Mouse (Mus musculus): ENCODE data around the gene Fgf3. TPM values are rescaled to one million over a fixed set of nuclear protein-coding genes. Genes with fewer than 3 reads are reported as not detected.

Fgf3 gene
- polyA plus RNA-seq, 1 experiment from 2014 or later: 0.47 TPM

DNA sequence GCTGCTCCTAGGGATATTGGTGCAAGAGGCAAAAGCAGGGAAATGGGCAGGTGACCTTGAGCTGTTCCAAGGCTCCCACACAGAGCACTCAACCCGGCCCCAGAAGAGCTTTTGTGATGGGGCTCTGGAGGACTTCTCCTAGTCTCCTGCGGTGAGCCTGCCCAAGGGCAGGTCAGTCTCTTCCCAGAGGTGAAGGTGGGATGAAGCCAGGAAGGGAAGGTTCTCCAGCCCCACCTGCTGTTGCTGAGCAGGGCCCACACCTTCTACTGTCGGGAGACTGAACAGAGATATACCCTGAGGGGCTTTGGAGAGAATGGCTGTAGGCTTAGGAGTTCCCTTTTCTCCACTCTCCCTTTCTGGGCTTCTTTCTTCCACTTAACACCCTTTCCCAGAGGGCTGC, 13.4 kb downstream of the Fgf3 start:
- Histone ChIP-seq H3K27me3 (ENCODE audit: control insufficient read depth, insufficient read depth, low read length) (no peaks in the 10 kb centered on the region), H3K4me2 (replicated peaks; ENCODE audit: low read depth) (no peak overlapping the region), H3K9me3 (ENCODE audit: control insufficient read depth, low read length) (no peaks in the 10 kb centered on the region), H3K27ac (replicated peaks) (no peak overlapping the region), H3K4me3 (ENCODE audit: low read depth, low read length) (no peak overlapping the region), H3K4me1 (replicated peaks; ENCODE audit: control insufficient read depth, insufficient read depth) (no peaks in the 10 kb centered on the region), H3K36me3 (ENCODE audit: control insufficient read depth, insufficient read depth, low read length) (no peaks in the 10 kb centered on the region), H3K9ac (ENCODE audit: low read length) (no peak overlapping the region)
- DNase-seq (ENCODE audit: low spot score) (no peak), ATAC-seq (ENCODE audit: low FRiP score, low TSS enrichment) (peak; percentile 6; the same call in 1 of the 2 replicates)
- TF ChIP-seq EP300 (optimal IDR thresholded peaks at IDR 0.05) (no peak), CTCF (IDR thresholded peaks at IDR 0.05; ENCODE audit: low read depth) (no peak)
- WGBS: 60% methylated on average over 3 of the region's 3 CpGs

DNA sequence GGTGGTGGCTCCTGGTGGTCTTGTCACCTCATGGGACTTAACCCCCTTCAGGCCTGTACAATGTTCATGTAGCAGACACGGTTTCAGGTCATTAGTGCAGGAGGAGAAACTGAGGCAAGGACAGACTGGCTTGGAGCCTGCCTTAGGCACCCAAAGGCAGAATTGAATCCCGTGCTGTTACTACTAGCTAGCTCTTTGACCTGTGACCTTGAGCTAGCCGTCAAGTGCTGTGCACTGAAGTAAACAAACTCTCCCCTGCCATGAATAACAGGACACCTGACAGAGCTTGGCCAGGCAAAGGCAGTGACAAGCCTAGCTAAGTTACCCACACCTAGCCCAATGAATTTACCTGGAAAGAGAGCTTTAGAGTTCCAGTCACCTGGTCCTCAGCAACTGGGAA, 17.1 kb downstream of the Fgf3 start:
- DNase-seq (ENCODE audit: low spot score) (no peak), ATAC-seq (ENCODE audit: low FRiP score, low TSS enrichment) (no peak)
- Histone ChIP-seq H3K9ac (ENCODE audit: low read length) (no peak overlapping the region), H3K27ac (replicated peaks) (no peak overlapping the region), H3K27me3 (ENCODE audit: control insufficient read depth, insufficient read depth, low read length) (no peaks in the 10 kb centered on the region; the same call in 1 of the 2 replicates), H3K4me1 (replicated peaks; ENCODE audit: control insufficient read depth, insufficient read depth) (no peaks in the 10 kb centered on the region), H3K9me3 (ENCODE audit: control insufficient read depth, low read length) (no peaks in the 10 kb centered on the region), H3K36me3 (ENCODE audit: control insufficient read depth, insufficient read depth, low read length) (no peaks in the 10 kb centered on the region), H3K4me3 (ENCODE audit: low read depth, low read length) (no peak overlapping the region), H3K4me2 (replicated peaks; ENCODE audit: low read depth) (no peak overlapping the region)
- TF ChIP-seq CTCF (IDR thresholded peaks at IDR 0.05; ENCODE audit: low read depth) (no peak), EP300 (optimal IDR thresholded peaks at IDR 0.05) (no peak)
- 34% methylated on average over 3 of the region's 3 CpGs for WGBS

DNA sequence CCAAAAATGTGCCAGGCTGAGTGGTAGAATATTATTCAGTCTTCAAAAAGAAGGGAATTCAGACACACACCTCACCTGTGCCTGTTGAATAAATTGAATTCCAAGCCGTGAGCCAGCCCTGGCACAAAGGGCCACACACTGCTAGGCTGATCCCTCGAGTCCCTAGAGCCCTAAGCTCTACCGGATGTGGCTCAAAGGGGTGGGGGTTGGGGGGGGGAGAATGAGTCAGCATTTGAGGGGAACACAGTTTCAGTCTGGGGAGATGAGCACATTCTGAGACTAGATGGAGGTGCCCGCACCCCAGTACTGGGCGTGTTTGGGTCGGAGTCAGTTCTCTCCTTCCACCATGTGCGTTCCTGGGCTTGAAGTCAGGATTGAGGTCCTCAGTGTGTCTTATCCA, 19.3 kb downstream of the Fgf3 start:
- H3K9ac ChIP-seq (ENCODE audit: low read length): no peak overlapping the region
- no peaks in the 10 kb centered on the region for H3K9me3 ChIP-seq (ENCODE audit: control insufficient read depth, low read length)
- no peak overlapping the region for H3K27ac ChIP-seq (replicated peaks)
- WGBS: 80% methylated on average over 7 of the region's 7 CpGs
- no peak overlapping the region for H3K4me2 ChIP-seq (replicated peaks; ENCODE audit: low read depth)
- H3K4me3 ChIP-seq (ENCODE audit: low read depth, low read length): no peak overlapping the region
- no peaks in the 10 kb centered on the region for H3K4me1 ChIP-seq (replicated peaks; ENCODE audit: control insufficient read depth, insufficient read depth)
- no peaks in the 10 kb centered on the region for H3K36me3 ChIP-seq (ENCODE audit: control insufficient read depth, insufficient read depth, low read length)
- DNase-seq (ENCODE audit: low spot score) (no peak), ATAC-seq (ENCODE audit: low FRiP score, low TSS enrichment) (no peak)
- H3K27me3 ChIP-seq (ENCODE audit: control insufficient read depth, insufficient read depth, low read length): peaks cover 11% of the 10 kb centered on the region; the same call in 1 of the 2 replicates
- TF ChIP-seq CTCF (IDR thresholded peaks at IDR 0.05; ENCODE audit: low read depth) (no peak), EP300 (optimal IDR thresholded peaks at IDR 0.05) (no peak)

DNA sequence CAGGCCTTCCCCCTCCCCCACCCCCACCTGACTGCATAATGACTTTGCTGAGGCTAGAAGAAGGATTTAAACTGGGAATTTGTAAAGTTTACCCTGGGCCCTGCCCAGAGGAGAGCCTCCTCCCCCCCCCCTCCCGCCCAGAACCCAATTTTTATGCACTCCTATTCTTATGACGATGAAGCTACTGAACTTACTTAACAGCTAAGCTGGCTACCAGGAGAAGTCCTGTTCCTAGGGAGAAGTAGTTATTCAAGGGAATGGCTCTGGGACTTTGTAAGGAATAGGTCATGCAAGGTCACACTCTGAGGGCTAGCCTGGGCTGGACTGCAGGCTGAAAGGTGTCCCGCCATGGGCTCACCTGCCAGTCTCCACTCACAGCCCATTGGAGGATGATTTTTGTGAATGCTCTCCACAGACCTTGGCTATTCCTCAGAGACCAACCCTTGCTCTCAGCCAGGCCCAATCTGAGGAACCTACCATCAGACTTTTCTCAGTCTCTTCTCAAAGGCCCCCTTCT, 20.0 kb downstream of the Fgf3 start:
- peaks cover 11% of the 10 kb centered on the region; the same call in 1 of the 2 replicates for H3K27me3 ChIP-seq (ENCODE audit: control insufficient read depth, insufficient read depth, low read length)
- no peak overlapping the region for H3K4me3 ChIP-seq (ENCODE audit: low read depth, low read length)
- no peak overlapping the region for H3K4me2 ChIP-seq (replicated peaks; ENCODE audit: low read depth)
- no peak for TF ChIP-seq CTCF (IDR thresholded peaks at IDR 0.05; ENCODE audit: low read depth)
- TF ChIP-seq EP300 (optimal IDR thresholded peaks at IDR 0.05): no peak
- no peak overlapping the region for H3K9ac ChIP-seq (ENCODE audit: low read length)
- WGBS: 69% methylated on average over 3 of the region's 3 CpGs
- DNase-seq (ENCODE audit: low spot score) (no peak), ATAC-seq (ENCODE audit: low FRiP score, low TSS enrichment) (no peak)
- no peak overlapping the region for H3K27ac ChIP-seq (replicated peaks)
- no peaks in the 10 kb centered on the region for H3K9me3 ChIP-seq (ENCODE audit: control insufficient read depth, low read length)
- H3K36me3 ChIP-seq (ENCODE audit: control insufficient read depth, insufficient read depth, low read length): no peaks in the 10 kb centered on the region
- no peaks in the 10 kb centered on the region for H3K4me1 ChIP-seq (replicated peaks; ENCODE audit: control insufficient read depth, insufficient read depth)

DNA sequence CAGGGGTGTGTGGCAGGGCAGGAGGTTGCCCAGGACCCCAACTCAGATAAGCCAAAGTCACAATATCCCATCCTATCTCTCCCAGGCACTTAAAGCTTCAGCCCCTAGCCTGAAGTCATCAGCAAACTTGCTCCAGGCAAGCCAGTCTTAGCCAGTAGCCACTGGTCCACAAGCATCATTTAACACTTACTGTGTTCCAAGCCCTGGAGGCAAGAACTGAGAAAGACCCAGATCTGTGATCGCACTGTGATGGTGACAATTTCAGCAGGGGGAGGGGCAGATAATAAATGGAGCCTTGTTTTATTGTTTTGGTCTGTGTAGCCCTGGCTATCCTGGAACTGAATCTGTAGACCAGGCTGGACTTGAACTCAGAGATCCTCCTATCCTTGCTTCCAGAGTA, 20.8 kb downstream of the Fgf3 start:
- Histone ChIP-seq H3K36me3 (ENCODE audit: control insufficient read depth, insufficient read depth, low read length) (no peaks in the 10 kb centered on the region), H3K4me2 (replicated peaks; ENCODE audit: low read depth) (no peak overlapping the region), H3K4me3 (ENCODE audit: low read depth, low read length) (no peak overlapping the region), H3K27ac (replicated peaks) (no peak overlapping the region), H3K4me1 (replicated peaks; ENCODE audit: control insufficient read depth, insufficient read depth) (no peaks in the 10 kb centered on the region), H3K27me3 (ENCODE audit: control insufficient read depth, insufficient read depth, low read length) (peaks cover 11% of the 10 kb centered on the region; the same call in 1 of the 2 replicates), H3K9me3 (ENCODE audit: control insufficient read depth, low read length) (no peaks in the 10 kb centered on the region), H3K9ac (ENCODE audit: low read length) (no peak overlapping the region)
- WGBS: 87% methylated on average over 1 of the region's 1 CpGs
- TF ChIP-seq EP300 (optimal IDR thresholded peaks at IDR 0.05): no peak
- TF ChIP-seq CTCF (IDR thresholded peaks at IDR 0.05; ENCODE audit: low read depth): no peak
- DNase-seq (ENCODE audit: low spot score) (no peak), ATAC-seq (ENCODE audit: low FRiP score, low TSS enrichment) (no peak)

DNA sequence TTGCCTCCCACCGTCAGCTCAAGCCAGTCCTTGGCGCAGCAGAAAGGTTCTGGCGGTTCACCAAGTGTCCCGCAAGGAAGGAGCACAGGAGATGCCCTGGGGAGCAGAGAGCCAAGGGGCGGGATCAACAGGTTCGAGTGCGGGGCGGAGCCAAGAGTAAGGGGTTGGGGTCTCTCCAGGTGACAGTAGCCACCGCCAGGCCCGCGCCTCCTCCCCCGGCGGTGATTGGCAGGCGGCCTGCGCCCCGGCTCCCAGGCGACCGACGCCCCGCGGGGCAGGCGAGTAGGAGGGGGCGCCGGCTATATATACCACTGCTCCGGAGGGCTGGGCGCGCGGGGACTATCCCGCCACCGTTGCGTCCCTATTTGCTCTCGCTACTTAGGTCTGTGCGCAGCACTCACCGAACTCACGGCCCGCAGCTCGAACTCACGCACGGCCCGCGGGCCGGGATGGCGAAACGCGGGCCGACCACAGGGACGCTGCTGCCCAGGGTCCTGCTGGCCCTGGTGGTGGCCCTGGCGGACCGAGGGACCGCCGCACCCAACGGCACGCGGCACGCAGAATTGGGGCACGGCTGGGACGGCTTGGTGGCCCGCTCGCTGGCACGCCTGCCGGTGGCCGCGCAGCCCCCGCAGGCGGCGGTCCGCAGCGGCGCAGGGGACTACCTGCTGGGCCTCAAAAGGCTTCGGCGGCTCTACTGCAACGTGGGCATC, 23.3 kb downstream of the Fgf3 start:
- ATAC-seq (ENCODE audit: low FRiP score, low TSS enrichment): no peak
- Histone ChIP-seq H3K4me3 (ENCODE audit: low read depth, low read length) (peak overlapping the region; percentile 17; the same call in 1 of the 2 replicates), H3K36me3 (ENCODE audit: control insufficient read depth, insufficient read depth, low read length) (no peaks in the 10 kb centered on the region), H3K9me3 (ENCODE audit: control insufficient read depth, low read length) (no peaks in the 10 kb centered on the region), H3K27me3 (ENCODE audit: control insufficient read depth, insufficient read depth, low read length) (peaks cover 11% of the 10 kb centered on the region; the same call in 1 of the 2 replicates), H3K9ac (ENCODE audit: low read length) (no peak overlapping the region), H3K27ac (replicated peaks) (no peak overlapping the region), H3K4me2 (replicated peaks; ENCODE audit: low read depth) (no peak overlapping the region), H3K4me1 (replicated peaks; ENCODE audit: control insufficient read depth, insufficient read depth) (no peaks in the 10 kb centered on the region)
- no peak for DNase-seq (ENCODE audit: low spot score)
- WGBS: 1% methylated on average over 65 of the region's 72 CpGs
- TF ChIP-seq CTCF (IDR thresholded peaks at IDR 0.05; ENCODE audit: low read depth): no peak
- no peak for TF ChIP-seq EP300 (optimal IDR thresholded peaks at IDR 0.05)

All from stomach, postnatal 0 days (tissue).